Mouse (Mus musculus): ENCODE measurements around the gene Cebpe.

Cebpe gene

DNA sequence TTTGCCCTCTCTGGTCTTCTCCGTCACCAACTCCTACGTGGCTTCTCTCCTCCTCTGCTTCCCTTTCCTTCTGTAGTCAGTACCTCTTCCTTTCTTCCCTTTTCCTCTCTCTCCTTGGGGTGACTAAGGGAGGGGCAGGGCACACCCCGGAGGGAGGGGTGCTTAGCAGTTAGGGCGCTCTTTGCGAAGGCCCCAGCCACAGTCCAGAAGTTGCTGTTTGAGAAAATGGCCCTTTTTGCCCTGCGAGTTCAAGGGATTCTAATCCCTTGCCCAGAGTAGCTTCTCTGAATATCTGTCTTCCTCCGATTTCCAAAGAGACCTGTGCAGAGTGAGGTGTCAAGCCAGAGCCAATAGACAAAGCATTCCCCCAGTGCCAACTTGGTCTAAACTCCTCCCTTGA lies at the start of gene Cebpe:
Cebpe (minus strand) TSS at position 101 of the 400 bp plus-strand sequence.
- DNase-seq = no peak

GRCm38 (mm10) chr14:54756382-54756781 lies 44.4 kb upstream of the Cebpe start:
- no peak for DNase-seq

- peak; percentile 41 for DNase-seq
Observed at GRCm38 (mm10) chr14:54754602-54755018, 42.6 kb upstream of the Cebpe start.

DNA sequence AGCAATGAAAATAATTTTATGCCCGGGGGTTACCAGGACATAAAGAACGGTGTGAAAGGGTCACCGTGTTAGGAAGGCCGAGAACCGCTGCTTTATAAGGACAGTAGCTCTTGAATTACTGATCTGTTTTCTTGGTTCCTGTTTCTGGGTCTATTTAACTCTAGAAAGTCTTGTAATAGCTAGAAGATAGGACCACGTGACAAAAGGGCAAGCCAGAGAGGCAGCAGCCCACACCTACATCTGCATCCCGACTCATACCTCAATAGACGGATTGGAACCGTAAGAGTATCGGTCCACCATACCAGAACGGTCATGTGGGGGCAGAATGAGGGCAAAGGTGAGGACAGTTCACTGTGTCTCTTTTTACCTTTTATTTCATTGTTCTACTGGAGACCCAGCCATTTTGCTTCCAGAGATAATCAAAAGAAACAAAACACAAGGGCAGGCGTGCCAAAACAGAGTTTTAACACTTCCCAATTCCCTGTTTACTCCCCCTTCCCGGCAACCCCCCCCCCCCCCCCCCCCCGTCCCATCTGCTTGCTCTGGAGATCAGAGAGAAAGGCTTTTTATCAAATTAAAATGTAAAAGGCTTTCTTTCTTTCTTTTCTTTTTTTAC lies 42.1 kb upstream of the Cebpe start:
- DNase-seq = no peak

DNA sequence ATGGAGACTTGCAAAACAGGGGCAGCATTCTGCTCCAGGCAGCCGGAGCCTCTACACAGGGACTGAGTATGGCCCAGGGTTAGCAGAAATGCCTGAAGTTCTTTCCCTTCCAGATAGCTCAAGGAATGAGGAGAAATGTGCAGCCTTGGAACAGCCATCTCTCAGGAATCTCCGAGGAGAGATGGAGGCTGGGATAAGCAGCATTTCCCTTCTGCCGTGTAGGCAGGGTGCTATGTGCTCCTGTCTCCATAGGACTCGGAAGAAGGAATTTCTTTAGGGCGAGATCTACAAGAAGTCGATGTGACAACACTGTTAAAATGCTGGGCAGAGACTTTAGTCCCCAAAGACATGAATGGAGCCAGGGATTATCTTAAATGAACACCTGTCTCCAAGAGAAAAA lies 41.0 kb upstream of the Cebpe start:
- no peak for DNase-seq

DNA sequence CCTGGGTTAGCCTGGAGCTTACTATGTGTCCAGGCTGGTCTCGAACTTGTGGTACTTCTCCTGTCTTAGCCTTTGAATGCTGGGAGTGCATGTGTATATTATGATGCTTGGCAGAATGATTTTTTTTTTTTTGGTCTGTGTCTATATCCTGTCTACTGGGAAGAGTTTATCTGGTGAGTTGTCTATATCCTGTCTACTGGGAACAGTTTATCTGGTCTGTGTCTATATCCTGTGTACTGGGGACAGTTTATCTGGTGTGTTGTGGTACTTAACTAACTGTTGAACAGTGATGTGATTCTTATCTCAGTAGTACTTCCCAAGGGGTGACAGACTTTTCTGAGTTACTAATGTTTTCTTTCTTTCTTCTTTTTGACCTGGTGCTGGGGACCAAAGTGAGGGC lies 39.8 kb upstream of the Cebpe start:
- no peak for DNase-seq

GRCm38 (mm10) chr14:54749238-54749637 lies 37.3 kb upstream of the Cebpe start:
- DNase-seq = peak; percentile 23

GRCm38 (mm10) chr14:54747942-54748917 lies 36.3 kb upstream of the Cebpe start:
- DNase-seq = peak; percentile 36

GRCm38 (mm10) chr14:54746038-54746437 lies 34.1 kb upstream of the Cebpe start:
- DNase-seq = no peak

DNA sequence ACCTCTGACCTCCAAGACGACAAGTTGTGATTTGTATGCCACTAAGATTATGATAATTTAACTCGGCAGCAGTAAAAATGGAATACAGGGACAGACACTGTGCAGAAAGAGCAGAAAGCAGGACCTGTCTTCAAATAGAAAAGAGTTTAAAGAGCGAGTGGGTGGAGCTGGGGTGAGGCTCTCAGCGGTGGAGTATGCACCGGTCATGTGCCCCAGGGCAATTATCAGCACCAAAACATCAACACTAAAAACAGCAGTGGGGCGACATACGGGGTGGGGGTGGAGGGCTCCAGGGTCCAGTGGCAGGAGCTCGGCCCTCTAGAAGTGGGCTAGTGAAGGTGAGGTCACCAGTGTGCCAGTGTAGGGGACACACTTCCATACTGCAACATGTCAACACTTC lies 32.5 kb upstream of the Cebpe start:
- DNase-seq = peak; percentile 25

- DNase-seq = peak; percentile 75
Observed at GRCm38 (mm10) chr14:54742375-54742774, 30.4 kb upstream of the Cebpe start.

GRCm38 (mm10) chr14:54741721-54742120 lies 29.7 kb upstream of the Cebpe start:
- DNase-seq = no peak

DNA sequence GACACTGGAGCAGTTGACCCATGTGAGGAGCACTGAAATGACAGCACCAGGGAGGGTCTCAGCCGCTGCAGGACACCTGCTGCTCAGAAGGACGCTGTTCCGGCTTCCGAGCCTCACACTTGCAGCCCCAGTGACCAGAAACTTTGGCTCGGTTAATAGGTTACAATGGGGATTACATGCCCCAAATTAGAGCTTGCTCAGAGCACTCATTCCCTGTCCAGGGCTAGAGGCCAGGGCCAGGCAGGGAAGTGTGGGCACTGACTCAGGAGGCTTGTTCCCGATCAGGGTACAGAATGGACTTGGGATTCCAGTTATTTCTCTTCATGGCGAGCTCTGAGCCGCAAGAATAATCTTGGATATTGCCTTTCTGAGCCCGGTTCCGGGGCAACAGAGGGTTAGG lies 25.7 kb upstream of the Cebpe start:
- peak; percentile 35 for DNase-seq

DNA sequence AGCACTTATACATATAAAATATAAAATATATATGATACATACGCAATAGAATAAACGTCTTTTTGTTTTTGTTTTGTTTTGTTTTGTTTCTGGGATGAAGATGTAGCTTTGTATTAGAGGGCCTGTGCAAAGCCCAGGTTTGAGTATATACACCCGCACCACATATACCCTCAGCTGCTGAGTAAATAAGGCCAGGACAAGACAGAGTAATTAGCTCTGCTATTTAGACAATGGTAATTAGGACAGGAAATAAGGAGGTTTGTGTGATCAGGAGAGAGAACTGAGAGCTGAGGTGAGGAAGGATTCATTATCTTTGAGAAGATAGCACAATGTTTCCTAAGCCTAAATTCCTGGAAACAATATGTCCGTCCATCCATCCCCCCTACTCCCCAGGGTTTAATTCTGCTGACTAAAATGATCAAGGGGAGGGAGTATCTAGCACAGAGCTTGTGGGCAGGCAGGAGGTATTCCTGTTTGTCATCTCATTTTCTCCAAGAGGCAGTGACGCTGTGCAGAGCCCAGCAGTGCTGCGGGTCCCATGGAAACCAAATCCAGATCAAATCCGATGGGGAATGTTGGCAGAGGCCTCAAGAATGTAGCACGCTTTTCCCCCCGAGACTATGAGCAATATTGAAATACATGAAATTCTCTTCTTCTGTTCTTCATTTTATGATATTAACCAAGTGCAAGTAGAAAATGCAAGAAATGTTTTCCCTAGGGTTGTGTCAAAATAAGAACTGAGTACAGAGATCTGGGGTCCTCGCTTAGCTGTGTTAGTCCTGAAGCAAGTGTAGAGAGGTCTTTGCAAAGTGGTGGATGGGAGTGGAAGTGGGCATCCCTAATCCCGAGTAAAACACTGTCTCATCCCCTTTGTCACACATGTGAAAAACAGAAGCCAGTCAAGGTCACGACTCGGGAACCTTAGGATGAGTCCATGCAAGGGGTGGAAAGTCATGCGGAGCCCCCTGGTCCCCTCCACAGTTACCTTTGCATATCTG lies 24.9 kb upstream of the Cebpe start:
- no peak for DNase-seq

- DNase-seq = no peak
Observed at GRCm38 (mm10) chr14:54735221-54735620, 23.2 kb upstream of the Cebpe start.

DNA sequence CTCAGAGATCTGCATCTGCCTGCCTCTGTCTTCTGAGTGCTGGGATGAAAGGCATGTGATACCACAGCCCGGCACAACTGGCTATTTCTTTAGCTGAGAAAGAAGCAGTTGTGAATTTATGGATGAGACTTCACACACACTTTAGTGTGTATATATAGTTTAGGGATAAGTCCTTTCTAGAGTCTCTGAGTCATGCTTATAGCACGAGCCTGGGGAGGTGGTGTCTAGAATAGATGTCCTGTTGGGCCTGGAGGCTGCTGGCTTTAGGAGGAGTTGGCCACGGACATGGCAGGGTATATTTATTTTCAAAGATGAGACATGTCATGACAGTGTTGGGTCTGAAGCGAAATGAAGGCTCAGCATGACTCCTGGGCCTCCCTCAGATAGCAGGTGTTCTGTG lies 22.0 kb upstream of the Cebpe start:
- no peak for DNase-seq

DNA sequence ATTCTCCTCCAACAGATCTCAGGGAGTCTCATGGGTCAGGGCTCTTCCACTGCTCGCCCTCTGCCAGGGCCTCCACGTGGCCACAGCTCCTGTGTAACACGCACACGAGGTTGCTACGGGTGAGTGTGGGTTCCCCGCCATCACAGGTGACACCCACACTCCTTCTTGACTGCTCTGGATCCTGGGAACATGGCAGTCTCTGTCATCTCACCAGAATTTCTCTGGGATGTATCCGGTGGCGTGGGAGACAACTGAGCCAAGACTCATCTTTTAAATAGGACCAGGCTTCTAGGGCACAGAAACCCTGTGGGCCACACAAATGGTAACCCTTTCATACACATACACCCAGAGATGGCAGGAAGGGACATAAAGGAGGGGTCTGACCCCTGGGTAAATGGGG lies 20.2 kb upstream of the Cebpe start:
- no peak for DNase-seq

- no peak for DNase-seq
Observed at GRCm38 (mm10) chr14:54730305-54730704, 18.3 kb upstream of the Cebpe start.

DNA sequence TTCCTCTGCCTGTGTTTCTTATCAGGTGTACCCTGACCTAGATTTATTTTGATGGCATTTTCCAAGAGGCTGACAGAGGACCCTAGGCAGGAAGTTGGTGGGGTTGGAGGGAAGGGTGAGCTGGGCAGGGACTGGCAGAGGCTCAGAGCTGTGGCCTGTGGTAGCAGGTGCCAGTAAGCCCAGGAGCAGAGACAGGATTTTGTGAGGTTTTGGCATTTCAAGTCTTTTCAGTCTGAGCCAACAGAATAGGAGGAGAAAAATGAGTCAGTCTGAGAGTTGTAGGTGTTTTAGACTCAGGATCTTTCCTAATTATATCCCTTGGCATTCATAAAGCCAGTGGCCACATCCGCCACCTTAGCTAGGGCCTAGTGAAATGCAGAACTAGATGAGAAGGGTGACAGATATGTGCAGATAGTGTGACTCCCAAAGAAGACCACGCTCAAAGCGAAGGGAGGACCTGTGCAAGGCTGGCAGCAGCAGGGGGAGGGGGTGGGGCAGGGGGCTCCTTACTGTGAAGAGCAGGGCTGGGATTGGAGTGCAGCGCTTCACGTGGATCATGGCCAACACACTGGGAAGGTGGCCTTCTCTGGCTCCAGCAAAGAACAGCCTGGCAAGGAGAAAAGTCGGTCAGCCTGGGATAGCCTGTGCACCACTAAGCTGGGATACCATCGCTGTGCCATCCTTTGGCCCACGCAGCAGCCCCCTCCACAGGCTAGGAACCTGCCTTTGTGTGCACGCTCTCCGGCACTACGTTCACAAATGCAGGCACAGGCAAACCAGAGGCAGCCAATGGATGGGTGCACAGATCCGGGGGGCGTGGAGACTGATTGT lies 17.1 kb upstream of the Cebpe start:
- DNase-seq = no peak

GRCm38 (mm10) chr14:54727565-54727964 lies 15.6 kb upstream of the Cebpe start:
- DNase-seq = no peak

DNA sequence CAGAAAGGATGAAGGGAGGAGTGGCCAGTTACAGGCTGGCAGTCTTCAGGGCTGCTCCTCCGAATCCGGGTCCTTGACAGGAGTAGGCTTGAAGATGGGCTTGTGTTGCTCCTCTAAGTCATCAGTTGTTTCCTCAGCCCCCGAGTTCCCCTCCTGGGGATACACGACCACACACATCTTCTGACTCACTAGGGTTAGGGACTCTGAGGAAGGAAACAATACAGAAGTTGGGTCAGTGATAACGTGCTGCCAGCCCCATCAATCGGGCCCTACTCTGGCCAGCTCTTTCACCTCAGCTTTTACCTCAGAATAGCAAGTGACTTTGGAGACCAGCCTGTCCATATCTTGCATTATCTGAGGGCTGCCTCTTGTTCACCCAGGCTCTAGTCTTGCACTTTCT lies 12.1 kb upstream of the Cebpe start:
- no peak for DNase-seq

- no peak for DNase-seq
Observed at GRCm38 (mm10) chr14:54721711-54722110, 9.7 kb upstream of the Cebpe start.

All from kidney, adult 18-20 months (tissue).